Mouse (Mus musculus) erythroblast, adult 5-6 weeks (primary cell): ENCODE measurements around the gene Ralgps1. TPM values are rescaled to one million over a fixed set of nuclear protein-coding genes. Genes with fewer than 3 reads are reported as not detected.

Source experiments
- ATAC-seq: replicated peaks from 2 replicates; pipeline ENCODE4 v1.8.0; 2016; ENCODE audit warnings: moderate number of reproducible peaks, mild to moderate bottlenecking, moderate TSS enrichment, inconsistent platforms; ENCODE audit not compliant: poor library complexity, low FRiP score, severe bottlenecking
- total RNA-seq, 2 experiments: library from RNA; stranded (forward) in 1 of 2; stranded (reverse) in 1 of 2; fragments of 150-400 nt in 1 of 2; fragments of 200-764, 138-1000 nt in 1 of 2; gene quantifications; 2 replicates each; pipeline versions ENCODE4 v1.2.3 to v1.2.4; 2015 to 2017; ENCODE audit warnings: low replicate concordance in 2 of 2

Gene Ralgps1
- total RNA-seq, 2 experiments from 2014 or later, result 0.58 to 0.60 TPM

DNA sequence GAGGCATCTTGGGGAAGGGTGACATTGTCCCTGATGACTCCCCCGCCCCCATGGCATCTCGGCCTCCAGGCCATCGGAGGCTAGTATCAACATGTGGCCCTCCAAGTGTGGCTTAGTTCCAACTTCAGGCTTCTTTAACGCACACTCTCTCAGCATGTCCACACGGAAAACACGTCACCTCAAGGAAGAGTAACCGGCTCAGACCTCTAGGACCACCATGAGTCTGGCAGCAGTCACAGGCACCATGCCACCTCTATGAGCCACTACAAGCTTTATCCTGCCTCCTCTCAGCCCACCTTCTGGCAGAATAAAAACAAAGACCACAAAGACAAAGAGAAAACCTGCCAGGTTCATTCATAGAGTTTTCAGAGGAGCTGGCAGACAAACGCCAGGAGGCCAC lies 80.8 kb downstream of the Ralgps1 start:
- no peak for ATAC-seq

- ATAC-seq, result no peak
Observed at GRCm38 (mm10) chr2:33288837-33289236, 82.4 kb downstream of the Ralgps1 start.

DNA sequence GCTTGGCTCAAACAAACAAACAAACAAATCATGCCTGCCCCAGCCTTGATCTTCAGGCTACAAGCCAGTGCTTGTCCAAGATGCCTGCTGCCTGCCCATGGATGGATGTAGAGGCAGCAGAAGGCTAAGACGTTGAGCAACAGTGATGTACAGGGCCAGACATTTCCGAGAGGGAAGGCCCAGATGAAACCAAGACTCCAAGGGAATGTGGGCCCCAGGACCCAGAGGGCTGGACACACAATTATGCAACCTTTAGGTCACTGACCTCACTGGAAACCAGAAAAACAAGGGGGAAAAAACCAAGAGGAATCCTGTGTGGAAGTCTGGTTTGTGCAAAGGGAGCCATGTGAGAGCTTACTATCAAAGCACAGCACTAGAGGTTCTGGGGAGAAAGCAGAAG lies 87.6 kb downstream of the Ralgps1 start:
- ATAC-seq, result no peak

- ATAC-seq, result no peak
Observed at GRCm38 (mm10) chr2:33282877-33283276, 88.4 kb downstream of the Ralgps1 start.

GRCm38 (mm10) chr2:33281807-33282206 lies 89.5 kb downstream of the Ralgps1 start:
- ATAC-seq, result no peak

- no peak for ATAC-seq
Observed at GRCm38 (mm10) chr2:33280525-33280924, 90.8 kb downstream of the Ralgps1 start.

DNA sequence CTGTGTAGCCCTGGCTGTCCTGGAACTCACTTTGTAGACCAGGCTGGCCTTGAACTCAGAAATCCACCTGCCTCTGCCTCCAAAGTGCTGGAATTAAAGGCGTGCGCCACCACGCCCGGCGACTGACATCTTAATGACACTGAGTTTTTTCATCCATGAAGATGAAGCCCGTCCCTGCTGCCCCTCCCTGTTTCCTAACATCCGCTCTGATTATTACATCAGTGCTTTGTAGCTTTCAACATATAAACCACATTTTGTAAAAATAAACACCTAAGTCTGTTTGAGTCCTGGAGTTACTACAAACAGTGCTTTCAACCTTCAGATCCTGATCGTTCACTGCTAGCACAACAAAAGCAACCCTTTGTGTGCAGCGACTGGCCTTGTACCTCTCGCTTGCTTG lies 91.5 kb downstream of the Ralgps1 start:
- ATAC-seq, result no peak

- no peak for ATAC-seq
Observed at GRCm38 (mm10) chr2:33274719-33275490, 96.4 kb downstream of the Ralgps1 start.

DNA sequence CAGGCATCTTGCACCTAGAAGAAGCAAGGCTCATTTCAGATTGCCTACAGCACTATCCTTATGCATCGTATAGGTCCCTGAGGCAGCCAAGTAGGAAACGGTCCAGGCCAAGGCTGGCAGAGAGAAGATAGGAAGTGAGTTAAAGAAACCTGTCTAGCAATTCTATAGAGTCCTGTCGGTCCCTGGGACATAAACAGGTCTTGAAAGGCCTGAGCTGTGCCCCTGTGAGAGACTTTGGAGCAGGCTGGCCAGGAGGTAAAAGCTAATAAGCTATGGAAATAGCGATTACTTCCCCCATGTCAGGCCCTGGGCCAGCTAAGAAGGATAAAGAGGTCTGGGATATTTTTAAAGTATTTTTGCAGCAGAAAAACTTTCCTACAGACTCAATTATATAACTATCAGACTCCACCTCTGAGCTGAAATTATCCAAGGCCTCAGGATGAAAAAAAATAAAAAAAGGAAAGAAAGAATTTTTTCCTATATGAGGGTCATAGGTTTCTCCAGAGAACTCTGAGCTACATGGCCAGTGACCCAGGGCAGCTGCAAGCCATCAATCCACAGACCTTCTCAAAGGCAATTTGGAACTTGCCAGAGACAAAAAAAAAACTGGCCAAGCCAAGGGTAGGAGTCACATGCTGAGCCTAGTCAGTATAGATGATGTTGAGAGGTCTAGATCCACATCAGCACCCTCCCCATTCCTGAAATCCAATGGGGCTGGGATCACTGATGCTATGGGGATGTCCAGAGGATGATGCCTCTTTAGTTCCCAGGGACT lies 98.4 kb downstream of the Ralgps1 start:
- no peak for ATAC-seq

DNA sequence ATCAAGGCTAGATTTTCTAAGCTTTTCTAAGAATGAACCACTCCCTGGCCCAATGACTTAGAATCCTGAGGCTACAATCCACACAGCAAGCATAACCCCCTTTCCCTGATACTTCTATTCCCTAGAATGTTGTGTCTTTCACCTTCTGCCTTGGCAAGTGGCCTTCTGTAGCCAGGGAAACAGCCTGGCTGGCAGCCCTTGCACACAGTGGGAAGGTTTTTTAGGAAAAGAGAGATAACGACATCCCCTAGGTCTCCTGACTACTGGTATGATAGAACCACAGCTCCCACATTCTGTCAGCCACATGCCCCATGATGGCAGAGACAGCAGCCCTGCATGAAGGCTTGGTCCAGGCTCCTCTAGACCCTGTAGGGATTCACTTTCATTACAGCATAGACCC lies 99.8 kb downstream of the Ralgps1 start:
- no peak for ATAC-seq

DNA sequence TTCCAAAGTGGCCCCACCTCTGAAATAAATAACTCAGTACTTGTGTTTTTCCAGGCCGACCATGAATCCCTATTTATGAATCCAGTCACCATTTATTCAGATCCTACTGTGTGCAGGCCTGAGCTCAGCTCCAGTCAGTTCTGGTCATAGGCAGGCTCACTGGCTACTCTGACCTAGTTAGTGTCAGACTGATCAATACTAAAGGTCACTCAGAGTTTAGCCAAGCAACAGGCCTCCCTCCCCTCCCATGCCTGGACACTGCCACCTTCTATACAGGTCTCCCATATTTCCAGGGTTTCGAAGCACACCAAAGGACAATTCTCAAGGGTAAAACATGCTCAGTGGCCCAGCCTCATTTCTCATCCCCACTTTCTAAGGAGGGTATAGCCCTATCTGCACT lies 100.7 kb downstream of the Ralgps1 start:
- ATAC-seq, result no peak

- ATAC-seq, result peak; percentile 41; the same call in 1 of the 2 replicates
Observed at GRCm38 (mm10) chr2:33269132-33269493, 102.2 kb downstream of the Ralgps1 start.

DNA sequence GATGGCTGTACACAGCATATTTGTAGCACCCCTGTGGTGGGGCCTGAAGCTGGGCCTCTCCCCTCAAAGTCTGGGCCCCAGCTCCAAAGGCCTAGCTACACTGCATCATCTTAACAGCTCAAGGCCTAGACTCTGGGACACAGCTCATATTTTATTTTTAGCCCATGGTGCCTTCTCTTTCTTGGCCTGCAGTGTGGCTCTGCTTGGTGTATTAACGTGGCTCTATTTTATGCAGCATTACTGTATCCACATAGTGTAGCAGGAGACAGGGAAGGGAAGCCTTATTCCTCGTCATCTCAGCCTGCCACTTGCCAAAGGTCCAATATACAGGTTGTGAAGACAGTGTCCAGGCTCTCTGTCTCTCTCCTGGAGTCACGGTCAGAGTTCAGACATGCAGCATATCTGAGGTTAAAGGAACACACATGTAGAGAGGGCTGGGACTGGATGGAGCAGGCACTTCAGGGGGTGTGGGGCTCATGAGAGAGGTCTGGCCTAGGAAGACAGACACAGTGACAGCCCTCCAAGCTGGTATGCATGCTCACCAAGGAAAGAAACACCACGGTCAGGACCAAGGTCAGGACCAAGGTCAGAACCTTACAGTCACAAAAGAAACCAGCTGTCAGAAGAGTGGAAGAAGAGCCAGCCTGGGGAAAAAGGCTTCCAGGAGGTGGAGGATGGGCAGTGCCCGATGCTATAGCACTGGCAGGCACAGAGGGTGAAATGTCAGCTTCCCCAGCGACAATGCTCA lies 102.7 kb downstream of the Ralgps1 start:
- 0 out of 2 replicates have a peak, but pooled peaks have one; percentile 38 for ATAC-seq

- ATAC-seq, result no peak
Observed at GRCm38 (mm10) chr2:33267075-33267474, 104.2 kb downstream of the Ralgps1 start.

DNA sequence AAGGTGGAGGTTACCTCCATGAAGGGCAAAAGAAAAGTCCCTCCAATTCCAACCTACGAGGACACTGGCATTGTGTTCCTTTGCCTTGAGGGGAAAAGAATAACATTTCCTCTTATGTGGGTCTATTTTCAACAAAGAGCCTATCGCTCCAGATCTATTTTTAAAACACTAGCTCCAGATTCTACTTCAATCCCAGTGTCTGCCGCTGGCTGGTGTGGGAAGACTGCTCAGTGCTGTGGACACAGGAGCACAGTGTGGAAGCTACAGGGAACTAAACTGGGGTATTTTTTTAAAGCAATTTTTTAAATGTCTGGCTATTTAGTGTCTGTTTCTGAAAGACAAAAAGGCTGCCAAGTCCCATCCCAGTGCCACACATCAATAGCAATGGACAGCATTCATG lies 105.5 kb downstream of the Ralgps1 start:
- ATAC-seq, result no peak

GRCm38 (mm10) chr2:33261475-33261874 lies 109.8 kb downstream of the Ralgps1 start:
- ATAC-seq, result no peak

GRCm38 (mm10) chr2:33260772-33261171 lies 110.5 kb downstream of the Ralgps1 start:
- ATAC-seq, result no peak

GRCm38 (mm10) chr2:33256769-33257537 lies 114.3 kb downstream of the Ralgps1 start:
- no peak for ATAC-seq

DNA sequence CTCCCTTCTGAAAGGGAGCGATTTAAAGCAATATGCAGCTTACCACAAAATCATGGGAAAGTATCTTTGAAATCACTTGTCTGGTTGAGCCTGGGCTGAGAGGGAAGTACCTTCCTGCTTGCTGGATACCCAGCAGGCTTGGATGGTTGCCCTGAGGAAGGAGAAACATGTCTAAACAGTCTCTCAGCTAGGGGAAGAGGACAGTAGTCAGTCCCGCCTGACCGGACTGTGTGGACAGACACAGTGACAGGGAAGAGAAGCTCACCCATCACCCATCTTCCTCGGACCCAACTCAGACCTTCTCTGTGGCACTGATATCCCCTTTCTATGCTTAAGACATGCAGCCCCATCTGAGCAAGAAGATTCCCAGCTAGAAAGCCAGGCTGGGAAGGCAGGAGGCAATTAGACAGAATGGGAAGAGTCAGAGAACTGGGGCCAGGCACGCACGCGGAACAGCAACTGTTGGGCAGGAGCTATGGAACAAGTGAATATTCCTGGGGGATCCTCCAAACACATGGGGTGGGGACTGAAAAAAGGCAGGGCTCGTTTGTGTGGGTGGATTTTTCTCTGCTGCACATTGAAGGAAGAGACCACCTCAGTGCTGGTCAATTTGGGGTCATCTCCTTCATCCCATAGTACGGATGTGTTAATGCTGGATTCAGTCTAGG lies 116.8 kb downstream of the Ralgps1 start:
- ATAC-seq, result no peak
